Mouse (Mus musculus) heart, postnatal 25 days (tissue): ENCODE results near the gene Dynlrb2. TPM values are rescaled to one million over a fixed set of nuclear protein-coding genes. Genes with fewer than 3 reads are reported as not detected.

Experiments used
- DNase-seq: peaks from one replicate; pipeline ENCODE4 v3.0.0; 2022; ENCODE audit warnings: low spot score
- intact Hi-C: fragments of 180-260 bp; cut with DNase I; formaldehyde crosslinking; loops from one replicate; pipeline ENCODE4 v1.15.1; 2025
- total RNA-seq, 2 experiments: library from RNA; stranded (reverse); gene quantifications; 2 replicates each; pipeline ENCODE4 v1.2.3; 2021

The Dynlrb2 gene
- total RNA-seq, 2 experiments from 2014 or later: not detected

GRCm38 (mm10) chr8:116533081-116533480, 28.3 kb downstream of the Dynlrb2 start:
- no peak for DNase-seq
- intact Hi-C loops: no loop called here

- intact Hi-C loops: no loop called here
- no peak for DNase-seq
Measured at GRCm38 (mm10) chr8:116536786-116537185, 32.0 kb downstream of the Dynlrb2 start.

- intact Hi-C loops: no loop called here
- no peak for DNase-seq
Measured at GRCm38 (mm10) chr8:116538763-116539162, 34.0 kb downstream of the Dynlrb2 start.

- intact Hi-C loops: loop anchor here (5.0 kb wide), 1 partner anchor 33 kb away; no protein-coding TSS in a partner anchor
Measured at GRCm38 (mm10) chr8:116540136-116540535, 35.4 kb downstream of the Dynlrb2 start.

GRCm38 (mm10) chr8:116542842-116543241, 38.1 kb downstream of the Dynlrb2 start:
- DNase-seq: peak; percentile 6
- intact Hi-C loops: loop anchor here (5.0 kb wide), 1 partner anchor 36 kb away; no protein-coding TSS in a partner anchor

More at GRCm38 (mm10) chr8:116540136-116540535, 35.4 kb downstream of the Dynlrb2 start:
- no peak for DNase-seq

- no peak for DNase-seq
- intact Hi-C loops: loop anchor here (5.0 kb wide), 1 partner anchor 36 kb away; no protein-coding TSS in a partner anchor
Measured at GRCm38 (mm10) chr8:116543366-116543765, 38.6 kb downstream of the Dynlrb2 start.

- intact Hi-C loops: no loop called here
- no peak for DNase-seq
Measured at GRCm38 (mm10) chr8:116552255-116552654, 47.5 kb downstream of the Dynlrb2 start.

GRCm38 (mm10) chr8:116552778-116553177, 48.0 kb downstream of the Dynlrb2 start:
- no peak for DNase-seq
- intact Hi-C loops: no loop called here

Other genes starting within 250 kb of the Dynlrb2 start
- gene Cdyl2, start 228.0 kb downstream of the Dynlrb2 start, total RNA-seq: 1 to 10 TPM; 4.1 to 4.6 TPM